Mouse (Mus musculus) c-Kit-positive CD71-negative TER-119-negative erythroid progenitor cells, embryonic 14.5 days (primary cell): ENCODE data around the gene Tent5c.
"Not testable (repeated sequence)": the region's sequence is repeated elsewhere in the genome, so short reads cannot be mapped to it uniquely, and the experiment has no call there.

Experiments used
- DNase-seq: peaks from one replicate; pipeline ENCODE4 v3.0.0-alpha.2; 2013; ENCODE audit warnings: low read depth

Gene Tent5c

DNA sequence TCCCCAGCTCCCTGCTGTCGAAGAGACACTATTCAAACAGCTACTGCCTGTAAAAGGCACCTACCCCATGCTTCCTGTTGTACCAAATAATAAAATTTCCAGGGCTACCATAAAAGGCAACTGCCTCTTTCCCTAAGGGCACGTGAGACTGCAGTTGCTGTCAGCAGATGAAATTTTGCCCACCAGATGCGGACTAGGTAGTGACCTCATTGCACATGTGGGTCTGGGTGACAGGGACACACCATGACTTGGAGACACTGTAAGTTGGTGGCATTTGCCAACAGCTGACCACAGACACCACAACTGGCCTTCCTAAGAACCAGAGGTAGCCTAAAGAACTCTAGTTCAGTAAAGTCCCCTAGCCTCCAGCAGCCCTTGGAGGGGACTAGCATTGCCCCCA, 50.0 kb downstream of the Tent5c start:
- no peak for DNase-seq

GRCm38 (mm10) chr3:100438461-100439002, 50.6 kb downstream of the Tent5c start:
- DNase-seq, result no peak

DNA sequence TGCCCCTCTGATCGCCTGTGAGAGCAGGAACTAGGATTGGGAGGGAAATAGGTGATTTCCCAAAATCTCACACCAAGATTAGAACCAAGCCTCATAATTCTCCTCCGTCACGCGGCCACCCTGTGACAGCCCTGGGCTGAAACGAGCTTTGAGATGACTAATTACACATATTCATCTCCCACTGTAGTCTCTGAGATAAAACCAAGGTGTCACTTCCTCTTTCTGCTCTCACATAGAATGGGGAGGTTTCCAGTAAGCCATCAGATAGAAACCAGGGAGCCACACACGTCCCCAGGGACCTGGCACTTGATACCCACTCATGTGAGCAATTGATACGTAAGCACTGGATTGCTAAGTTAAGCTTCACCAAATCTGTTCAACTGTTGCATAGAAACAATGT, 52.4 kb downstream of the Tent5c start:
- DNase-seq, result no peak

DNA sequence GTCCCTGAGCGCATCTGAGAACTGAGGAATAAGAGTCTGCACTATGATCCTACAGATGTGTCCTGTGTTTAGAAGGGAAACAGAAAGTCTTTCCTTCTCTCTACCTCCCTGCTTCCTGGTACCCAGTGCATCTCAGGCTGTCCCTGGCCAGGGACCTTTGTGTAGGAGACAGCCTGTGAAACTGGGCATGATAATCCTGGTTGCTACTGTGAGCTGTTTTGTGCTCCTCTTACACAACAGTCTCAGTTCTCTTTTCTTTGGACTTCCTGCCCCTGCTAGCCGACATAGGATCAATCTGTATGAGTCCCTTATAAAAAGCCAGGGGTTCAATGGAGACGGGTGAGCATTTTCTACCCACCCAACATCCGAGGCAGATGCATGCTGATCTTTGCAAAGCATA, 57.4 kb downstream of the Tent5c start:
- no peak for DNase-seq

DNA sequence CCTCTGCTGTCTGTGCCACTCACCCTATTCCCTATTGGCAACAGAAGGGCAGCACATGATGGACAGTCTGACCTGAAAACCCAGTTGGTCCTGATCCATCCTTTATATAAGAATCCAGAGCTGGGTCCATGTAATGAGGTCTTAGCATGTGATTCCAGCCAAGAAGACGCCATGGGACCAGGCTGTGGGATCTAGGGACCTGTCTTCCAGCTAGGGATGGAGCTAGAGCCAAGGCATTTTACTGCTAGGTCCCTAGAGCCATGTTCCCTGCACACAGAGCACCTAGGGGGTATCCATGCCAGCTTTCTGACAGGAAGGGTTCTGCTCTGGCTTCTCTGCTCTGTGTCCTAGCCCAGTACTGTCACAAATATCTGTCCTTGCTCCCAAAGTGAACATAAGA, 58.4 kb downstream of the Tent5c start:
- DNase-seq, result no peak

DNA sequence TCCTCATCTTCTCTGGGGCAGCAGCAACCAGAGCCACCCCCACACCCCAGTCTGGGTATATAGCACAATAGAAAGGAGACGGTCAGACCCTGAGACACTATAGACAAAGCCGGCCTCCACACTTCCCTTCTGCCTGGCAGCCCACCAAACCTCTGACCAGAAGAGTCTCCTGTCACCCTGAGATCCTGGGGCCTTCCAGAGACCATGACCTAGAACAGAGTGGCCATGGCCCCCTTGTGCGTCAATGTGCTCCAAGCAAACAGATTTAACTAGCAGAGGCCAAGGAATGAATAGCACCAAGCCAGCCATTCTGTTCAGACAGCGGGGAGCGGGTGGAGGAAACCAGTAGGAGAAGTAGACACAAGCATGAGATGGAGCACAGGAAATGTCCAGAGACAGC, 59.0 kb downstream of the Tent5c start:
- DNase-seq, result no peak

DNA sequence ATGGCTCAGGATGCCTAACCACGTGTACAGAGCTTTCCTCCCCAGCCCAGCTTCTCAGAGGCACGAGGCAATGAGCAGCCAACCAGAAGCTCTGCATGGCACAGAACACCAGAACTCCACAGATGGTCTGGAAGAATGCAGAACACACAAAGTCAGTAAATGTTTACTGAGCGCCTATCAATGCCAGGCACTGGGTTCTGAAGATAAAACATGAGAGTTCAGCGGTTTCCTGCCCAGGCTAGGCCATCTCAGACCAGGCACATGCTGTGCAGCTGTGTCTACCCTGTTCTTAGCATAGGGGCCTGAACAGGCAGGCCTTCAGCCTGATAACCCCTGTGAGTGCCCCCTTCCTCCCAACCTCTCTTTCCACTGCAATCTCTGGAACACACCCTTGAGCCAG, 59.5 kb downstream of the Tent5c start:
- no peak for DNase-seq

DNA sequence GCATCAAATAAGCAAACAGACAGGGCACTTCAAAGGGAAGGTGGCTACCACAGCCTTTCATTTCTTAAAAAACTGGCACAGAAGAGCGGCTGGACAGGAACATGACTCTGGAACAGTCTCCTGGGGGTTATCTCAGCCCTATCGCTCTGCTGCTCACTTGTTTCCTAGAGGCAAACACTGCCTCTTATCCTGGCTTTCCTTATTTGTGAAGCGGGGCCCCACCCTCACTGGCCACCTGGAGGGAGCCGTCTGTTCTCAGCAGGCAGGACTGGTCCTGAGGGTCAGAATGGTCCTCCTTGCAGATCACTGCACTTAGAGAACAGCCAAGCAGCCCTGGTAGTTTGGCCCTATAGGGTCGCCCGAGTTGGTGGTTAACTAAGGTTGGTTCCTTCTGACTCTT, 61.6 kb downstream of the Tent5c start:
- no peak for DNase-seq

- DNase-seq, result no peak
Observed at GRCm38 (mm10) chr3:100422392-100423167, 66.5 kb downstream of the Tent5c start.

GRCm38 (mm10) chr3:100421354-100421753, 67.8 kb downstream of the Tent5c start:
- DNase-seq, result no peak

- no peak for DNase-seq
Observed at GRCm38 (mm10) chr3:100420691-100421056, 68.5 kb downstream of the Tent5c start.

- no peak for DNase-seq
Observed at GRCm38 (mm10) chr3:100419962-100420690, 69.0 kb downstream of the Tent5c start.

DNA sequence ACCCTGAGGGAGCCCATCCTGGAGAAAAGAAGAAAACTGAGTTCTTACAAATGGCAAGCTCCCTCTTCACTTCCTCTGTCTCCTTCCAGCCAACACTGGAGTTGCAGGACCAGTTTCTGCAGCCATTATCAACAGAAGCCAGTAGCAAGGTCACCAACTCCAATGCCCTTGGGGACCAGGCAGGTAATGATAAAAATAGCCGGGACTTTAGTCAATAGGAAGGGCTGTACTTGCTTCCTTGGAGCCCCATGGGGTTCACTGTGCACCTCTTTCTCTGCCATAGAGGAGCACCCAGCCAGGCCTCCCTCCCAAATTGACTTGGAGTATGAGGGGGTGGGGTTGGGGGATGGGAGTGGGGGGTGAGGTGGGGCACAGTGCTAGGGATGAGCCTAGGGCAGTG, 70.7 kb downstream of the Tent5c start:
- no peak for DNase-seq

- no peak for DNase-seq
Observed at GRCm38 (mm10) chr3:100417772-100418311, 71.3 kb downstream of the Tent5c start.

GRCm38 (mm10) chr3:100415671-100416070, 73.5 kb downstream of the Tent5c start:
- no peak for DNase-seq

GRCm38 (mm10) chr3:100413586-100413985, 75.5 kb downstream of the Tent5c start:
- not testable (repeated sequence) for DNase-seq

DNA sequence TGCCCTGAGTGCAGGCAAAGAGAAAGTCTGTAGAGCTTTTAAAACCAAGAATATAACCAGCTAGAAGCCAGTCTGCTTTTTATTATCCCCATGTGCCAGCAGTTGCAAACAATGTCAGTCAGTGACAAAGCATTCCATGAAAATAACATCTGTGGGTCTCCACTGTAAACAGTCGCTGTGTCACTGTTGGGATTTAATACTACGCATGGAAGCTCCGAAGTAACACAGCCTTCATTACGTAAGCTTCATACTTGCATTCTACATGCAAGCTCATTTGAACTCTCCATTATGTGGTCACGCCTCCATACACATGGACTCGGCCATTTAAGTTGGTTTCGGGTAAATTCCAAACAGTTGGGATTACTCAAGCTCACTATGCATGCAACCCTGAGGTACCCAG, 77.2 kb downstream of the Tent5c start:
- DNase-seq, result no peak

DNA sequence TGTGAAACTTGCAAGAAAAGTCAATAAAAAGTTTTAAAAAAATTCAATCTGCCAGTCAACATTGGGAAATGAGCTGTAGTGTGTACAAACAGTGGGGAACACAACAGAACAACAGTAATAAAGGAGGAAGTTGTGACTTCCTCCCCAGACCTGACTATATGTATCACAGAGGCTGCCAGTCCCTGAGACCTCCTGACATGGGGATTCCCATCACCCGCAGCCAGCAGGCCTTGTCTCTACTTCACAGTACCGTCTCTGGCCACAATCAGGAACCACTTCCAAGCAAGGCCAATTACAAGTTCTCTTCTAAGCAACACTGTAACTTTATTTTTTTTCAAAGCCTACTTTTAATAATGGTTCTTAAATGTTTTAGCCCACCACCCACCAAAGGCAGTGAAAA, 79.8 kb downstream of the Tent5c start:
- DNase-seq, result no peak

DNA sequence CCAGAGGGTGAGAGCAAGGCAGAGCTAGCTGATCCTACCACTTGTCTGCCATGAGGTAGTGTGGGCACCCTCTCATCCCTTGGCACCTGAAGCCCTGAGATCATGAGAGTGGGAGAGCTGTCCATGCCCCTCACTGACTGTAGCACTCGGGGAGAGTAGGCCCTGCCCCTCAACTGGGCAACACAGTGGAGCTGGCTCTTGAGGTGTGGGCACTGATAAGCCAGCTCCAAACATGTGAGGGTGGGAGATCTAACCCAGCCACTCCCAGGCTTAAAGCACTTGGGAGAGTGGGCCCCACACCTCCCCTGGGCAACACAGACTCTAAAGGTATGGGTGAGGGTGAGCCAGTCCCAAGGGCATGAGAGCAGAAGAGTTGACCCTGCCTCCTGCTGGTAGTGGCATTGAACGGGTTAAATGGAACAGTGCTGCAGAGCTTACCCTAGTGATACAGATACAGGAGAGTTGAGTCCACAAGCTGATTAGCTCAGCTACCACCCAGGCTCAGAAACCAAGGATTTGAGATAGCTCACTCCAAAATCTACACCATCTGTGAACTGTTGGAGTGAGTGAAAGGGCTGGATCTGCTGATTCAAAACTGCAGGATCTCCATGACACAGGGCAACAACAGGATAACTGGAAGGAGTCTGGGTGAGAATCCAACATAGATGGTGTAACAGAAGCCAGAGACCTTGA, 80.6 kb downstream of the Tent5c start:
- DNase-seq, result no peak

DNA sequence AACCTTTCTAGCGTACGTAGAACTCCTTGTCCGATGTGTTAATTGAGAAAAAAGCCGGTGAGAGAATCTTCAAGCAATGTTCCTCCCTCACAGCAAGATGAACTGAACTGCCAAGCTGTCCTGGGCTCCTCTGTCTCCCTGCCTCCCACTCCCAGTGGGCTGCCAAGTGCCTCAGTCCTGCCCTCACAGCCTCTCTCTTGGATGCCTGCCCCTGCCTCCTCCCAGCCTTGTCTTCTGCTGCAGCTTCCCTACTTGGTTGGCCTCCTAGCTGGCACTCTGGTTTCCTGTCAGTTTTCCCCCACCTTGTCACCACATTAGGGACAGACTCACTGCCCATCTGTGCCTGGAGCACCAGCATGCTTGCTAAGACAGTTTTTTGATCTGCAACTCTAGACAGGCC, 86.5 kb downstream of the Tent5c start:
- DNase-seq, result no peak
